Mouse (Mus musculus) fibroblast of lung, adult 2 months (primary cell): Measurements from ENCODE around the gene Ppp6r3.
A peak's percentile ranks its signal among the peaks of the same experiment; 100 is the strongest.
"Not testable (repeated sequence)": the region's sequence is repeated elsewhere in the genome, so short reads cannot be mapped to it uniquely, and the experiment has no call there.

Experiments
- DNase-seq: peaks from one replicate; pipeline ENCODE4 v3.0.0-alpha.2; 2011; ENCODE audit warnings: low read depth

Ppp6r3 gene

DNA sequence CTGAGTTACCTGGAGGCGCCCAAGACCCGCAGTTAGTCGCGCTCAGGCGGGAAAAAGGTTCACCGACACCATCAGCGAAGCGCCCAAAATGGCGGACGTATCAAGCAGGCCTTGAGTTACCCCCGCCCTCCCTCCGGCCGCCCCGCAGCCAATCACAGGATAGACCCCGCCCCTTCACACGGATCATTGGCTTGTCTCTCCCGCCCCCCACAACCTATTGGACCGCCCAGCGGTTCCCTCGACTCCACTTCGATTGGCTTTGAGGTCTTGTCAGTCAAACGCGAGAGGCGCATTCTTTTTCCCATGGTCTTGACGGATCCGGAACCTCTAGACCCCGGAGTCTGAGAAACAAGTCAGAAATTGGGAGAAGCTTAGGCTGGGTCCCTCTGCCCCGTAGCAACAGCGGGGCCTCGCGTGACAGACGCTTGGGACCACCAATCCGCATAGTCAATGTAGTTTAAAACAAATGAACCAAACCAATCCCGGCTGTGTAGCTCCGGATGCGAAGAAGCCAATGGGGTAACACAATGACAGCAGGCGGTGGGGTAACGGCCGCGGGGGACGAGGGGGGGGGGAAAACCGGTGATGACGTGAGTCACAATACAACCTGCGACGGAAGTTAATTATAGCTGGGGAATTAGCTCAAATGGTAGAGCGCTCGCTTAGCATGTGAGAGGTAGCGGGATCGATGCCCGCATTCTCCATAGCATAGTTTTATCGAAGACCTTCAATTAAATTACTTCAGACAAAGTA, at the start of gene Ppp6r3:
Gene Ppp6r3, minus strand, starts transcription at position 118 of the 753 bp plus-strand sequence.
- DNase-seq: peak; percentile 98

DNA sequence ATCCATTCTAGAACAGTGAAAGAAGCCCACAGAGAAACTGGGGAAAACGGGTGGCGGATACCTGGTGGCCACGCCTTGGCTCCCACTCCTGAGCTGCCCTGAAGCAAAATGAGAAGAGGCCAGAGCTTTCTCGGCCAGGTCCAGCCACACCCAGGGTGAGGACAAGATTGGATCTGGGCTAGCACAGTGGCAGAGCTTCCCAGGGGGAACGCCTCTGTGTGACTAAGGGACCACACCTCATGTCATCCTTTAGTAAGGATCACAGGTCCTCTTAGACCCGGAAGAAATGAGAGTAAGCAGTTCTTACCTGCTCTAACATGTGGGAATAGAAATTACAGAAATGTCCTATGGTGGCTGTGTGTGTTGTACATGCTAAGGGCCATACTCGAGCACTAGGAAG, 49.6 kb upstream of the Ppp6r3 start:
- no peak for DNase-seq

DNA sequence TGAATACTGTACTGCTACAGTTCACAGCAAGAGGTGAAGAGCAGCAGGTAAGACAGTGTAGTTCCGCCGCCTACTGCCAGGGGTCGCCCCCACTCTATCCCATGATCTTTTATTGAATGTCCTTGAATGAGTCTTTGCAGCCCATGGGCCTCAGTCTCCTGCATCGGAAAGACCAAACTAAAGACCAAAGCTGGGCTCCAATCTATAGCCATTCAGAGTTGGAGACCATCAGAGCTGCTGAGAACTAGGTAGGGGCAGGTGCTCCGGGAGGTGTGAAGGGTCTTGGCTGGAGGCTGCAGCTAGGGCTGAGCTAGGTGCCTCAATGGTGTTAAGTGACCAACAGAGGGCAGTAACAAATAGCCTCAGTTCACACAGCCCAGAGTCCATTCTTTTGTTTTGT, 48.3 kb upstream of the Ppp6r3 start:
- no peak for DNase-seq

DNA sequence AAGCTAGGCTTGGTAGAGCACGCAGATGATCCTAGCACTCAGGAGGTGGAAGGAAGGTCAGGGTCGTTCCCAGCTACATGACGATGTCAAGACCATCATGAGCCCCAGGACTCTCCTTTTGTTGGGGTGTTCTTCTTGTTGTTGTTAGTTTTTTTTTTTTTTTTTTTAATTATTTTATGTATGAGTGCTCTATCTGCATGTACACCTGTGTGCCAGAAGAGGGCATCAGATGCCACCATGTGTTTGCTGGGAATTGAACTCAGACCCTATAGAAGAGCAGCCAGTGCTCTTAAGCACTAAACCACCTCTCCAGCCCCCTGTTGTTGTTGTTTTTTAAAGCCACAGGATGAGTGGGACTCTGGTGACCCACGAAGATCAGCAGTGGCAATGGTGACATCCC, 47.7 kb upstream of the Ppp6r3 start:
- DNase-seq: no peak

DNA sequence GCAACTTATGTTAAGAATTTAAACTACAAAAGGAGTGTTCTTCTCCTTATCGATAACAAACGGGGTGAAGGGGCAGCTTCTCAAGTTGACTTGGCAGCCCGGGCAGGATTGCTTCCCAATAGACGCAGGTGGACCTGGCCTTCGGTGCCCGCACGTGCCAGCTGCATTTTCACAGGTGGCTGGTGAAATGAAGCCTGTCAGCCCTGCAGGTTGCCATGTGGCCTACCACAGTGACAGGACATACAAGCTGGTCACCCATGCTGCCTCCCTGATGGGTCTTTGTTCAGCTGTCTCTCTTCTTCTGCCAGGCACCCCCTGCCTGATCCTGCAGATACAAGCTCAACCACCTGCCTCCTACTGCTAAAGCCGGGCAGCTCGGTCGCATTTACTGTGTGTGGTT, 45.3 kb upstream of the Ppp6r3 start:
- DNase-seq: no peak

DNA sequence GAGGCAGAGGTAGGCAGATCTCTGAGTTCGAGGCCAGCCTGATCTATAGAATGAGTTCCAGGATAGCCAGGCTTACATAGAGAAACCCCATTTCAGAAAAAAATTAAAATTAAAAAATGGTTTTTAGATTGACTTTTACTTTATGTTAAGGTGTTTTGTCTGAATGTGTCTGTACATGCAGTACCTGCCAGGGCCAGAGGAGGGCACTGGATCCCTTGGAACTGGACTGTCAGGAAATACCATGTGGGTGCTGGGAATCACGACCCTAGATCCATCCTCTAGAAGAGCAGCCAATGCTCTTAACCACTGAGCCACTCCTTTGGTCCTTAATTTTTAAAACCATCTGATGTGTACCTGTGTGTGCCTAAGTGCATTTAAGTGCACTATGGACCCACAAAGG, 43.8 kb upstream of the Ppp6r3 start:
- DNase-seq: no peak

GRCm38 (mm10) chr19:3613991-3614390, 38.4 kb upstream of the Ppp6r3 start:
- DNase-seq: no peak

GRCm38 (mm10) chr19:3612534-3613273, 37.2 kb upstream of the Ppp6r3 start:
- DNase-seq: no peak

DNA sequence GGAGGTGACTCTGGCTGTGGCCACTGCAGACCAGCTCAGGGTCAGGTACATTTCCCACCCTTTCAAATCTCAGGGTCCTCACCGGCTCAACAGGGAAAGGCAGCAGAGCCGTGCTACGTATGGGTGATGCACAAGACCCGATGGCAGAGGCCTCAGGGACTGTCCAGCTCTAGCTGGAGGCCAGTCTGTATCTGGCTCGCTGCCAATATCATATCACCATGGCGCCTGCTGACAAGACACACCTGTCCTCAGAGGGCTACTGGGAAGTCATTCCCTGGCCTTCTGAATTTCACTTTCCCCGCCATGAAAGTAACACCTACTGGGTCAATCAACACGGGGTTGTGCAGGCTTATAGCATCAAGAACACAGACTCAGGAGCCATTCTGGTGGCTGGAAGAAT, 36.2 kb upstream of the Ppp6r3 start:
- DNase-seq: no peak

DNA sequence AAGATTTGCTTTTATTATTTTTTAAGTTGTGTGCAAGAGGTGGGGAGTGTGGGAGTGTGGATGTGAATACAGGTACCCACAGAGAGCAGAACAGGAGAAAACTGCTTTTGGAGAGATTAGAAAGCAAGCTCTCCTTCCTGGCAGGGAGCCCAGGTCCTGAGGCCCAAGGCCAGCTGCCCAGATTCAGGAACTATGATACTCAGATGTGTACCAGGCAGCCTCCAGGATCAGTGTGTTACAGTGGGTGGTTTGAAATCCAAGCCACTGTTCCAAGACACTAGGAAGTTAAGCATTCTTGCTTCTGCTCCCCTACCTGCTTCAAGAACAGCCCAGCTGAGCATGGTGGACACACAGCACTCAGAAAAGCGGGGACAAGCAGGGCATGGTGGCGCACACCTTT, 35.3 kb upstream of the Ppp6r3 start:
- no peak for DNase-seq

DNA sequence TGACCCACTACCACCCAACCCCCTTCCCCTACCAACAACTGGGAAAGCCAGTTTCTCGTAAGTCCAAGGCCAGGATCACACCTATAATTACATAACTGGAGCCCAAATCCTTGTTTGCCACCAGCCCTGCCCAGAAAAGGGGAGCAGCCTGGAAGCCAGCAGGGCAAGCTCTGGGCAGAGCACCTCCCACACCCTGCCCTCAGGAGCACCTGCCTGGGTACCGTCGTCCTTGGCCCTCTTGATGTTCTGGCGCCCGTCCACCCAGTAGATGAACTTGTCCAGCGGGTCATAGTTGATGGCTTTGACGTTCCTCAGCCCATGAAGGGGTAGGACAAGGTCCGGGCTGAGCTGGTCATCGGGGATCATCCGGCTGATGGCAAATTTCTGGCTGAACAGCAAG, 34.3 kb upstream of the Ppp6r3 start:
- no peak for DNase-seq

DNA sequence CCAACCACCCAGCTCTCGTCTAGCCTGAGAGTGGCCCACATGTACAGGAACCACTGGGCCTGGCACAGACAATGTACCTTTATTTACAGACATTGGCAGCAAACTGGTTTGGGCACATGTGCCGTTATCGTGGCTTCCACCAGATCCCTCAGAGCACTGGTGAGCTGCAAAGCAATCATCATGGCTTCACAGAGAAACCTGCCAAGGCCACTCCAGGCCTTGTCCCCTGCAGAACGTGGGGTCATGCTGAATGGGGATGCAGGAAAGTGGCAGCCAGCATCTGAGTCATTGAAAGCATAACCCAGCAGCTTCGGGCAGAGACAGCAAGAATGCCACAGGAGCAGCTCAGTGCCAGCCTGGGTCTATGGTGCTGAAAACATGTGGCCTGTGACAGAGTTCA, 18.8 kb upstream of the Ppp6r3 start:
- no peak for DNase-seq

- DNase-seq: no peak
These were observed 18.0 kb upstream of the Ppp6r3 start for GRCm38 (mm10) chr19:3593379-3594055.

- DNase-seq: no peak
These were observed 14.4 kb upstream of the Ppp6r3 start for GRCm38 (mm10) chr19:3589968-3590367.

GRCm38 (mm10) chr19:3589547-3589946, 14.0 kb upstream of the Ppp6r3 start:
- DNase-seq: no peak

DNA sequence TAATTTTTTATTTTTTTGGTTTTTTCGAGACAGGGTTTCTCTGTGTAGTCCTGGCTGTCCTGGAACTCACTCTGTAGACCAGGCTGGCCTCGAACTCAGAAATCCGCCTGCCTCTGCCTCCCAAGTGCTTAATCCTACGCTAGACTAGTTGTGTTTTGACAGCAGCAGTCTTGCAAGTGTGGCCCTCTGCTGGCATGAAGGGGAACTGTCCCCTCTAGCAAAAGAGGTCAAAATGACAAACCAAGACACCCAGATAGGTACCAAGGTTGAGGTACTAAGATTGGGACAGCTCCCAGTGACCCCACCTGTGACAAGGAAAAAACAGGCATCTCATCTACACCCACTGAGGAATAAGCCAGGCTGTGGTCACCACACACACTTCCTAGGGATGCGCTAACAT, 12.2 kb upstream of the Ppp6r3 start:
- not testable (repeated sequence) for DNase-seq

- DNase-seq: no peak
These were observed 11.0 kb upstream of the Ppp6r3 start for GRCm38 (mm10) chr19:3586540-3586939.

DNA sequence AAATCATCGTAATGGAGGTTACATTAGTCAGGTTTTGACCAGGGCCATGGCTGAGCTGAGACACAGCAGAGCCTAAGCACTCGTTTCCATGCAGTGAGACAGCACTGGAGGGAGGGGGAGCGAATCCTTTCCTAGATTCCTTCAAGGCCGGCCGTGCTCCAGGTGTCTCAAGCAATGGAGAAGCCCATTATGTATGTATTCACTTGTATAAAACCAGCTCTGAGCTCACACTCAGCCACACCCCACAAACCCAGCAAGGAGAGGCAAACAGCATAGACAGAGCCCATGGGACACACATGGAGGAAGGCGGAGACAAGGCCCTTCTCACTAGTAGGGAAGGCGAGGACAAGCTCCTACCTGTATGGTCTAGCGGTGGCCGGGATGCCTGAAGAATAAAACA, 10.5 kb upstream of the Ppp6r3 start:
- no peak for DNase-seq

GRCm38 (mm10) chr19:3581326-3581725, 5.8 kb upstream of the Ppp6r3 start:
- no peak for DNase-seq

DNA sequence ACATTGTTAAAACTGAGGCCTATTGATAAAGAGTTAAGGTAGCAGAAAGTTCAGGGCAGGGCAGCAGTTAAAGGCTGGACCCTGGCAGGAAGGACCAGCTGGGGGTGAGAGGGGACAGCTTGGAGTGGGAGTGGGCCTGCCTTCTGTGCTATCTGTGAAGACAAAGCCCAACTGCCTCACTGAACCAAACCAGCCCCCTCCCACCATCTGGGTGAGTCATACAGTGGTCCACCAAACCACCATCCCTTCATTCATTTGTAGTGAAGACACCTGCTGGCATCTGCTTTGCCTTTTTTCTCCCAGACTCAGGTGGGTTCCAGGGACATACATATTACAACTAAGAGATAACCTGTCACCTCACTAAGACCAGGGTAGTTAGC, 2.4 kb upstream of the Ppp6r3 start:
- no peak for DNase-seq

- DNase-seq: no peak
These were observed 1.8 kb upstream of the Ppp6r3 start for GRCm38 (mm10) chr19:3577265-3577910.

- DNase-seq: no peak
These were observed 1.1 kb upstream of the Ppp6r3 start for GRCm38 (mm10) chr19:3576451-3577264.
